Mouse (Mus musculus) MEL-GATA-1-ER (cell line): ENCODE results near the gene Fermt2.

ENCODE experiments used
- DNase-seq: peaks from one replicate; pipeline ENCODE4 v3.0.0-alpha.2; 2012; ENCODE audit warnings: low read depth; ENCODE audit errors: extremely low read depth

Fermt2 gene

DNA sequence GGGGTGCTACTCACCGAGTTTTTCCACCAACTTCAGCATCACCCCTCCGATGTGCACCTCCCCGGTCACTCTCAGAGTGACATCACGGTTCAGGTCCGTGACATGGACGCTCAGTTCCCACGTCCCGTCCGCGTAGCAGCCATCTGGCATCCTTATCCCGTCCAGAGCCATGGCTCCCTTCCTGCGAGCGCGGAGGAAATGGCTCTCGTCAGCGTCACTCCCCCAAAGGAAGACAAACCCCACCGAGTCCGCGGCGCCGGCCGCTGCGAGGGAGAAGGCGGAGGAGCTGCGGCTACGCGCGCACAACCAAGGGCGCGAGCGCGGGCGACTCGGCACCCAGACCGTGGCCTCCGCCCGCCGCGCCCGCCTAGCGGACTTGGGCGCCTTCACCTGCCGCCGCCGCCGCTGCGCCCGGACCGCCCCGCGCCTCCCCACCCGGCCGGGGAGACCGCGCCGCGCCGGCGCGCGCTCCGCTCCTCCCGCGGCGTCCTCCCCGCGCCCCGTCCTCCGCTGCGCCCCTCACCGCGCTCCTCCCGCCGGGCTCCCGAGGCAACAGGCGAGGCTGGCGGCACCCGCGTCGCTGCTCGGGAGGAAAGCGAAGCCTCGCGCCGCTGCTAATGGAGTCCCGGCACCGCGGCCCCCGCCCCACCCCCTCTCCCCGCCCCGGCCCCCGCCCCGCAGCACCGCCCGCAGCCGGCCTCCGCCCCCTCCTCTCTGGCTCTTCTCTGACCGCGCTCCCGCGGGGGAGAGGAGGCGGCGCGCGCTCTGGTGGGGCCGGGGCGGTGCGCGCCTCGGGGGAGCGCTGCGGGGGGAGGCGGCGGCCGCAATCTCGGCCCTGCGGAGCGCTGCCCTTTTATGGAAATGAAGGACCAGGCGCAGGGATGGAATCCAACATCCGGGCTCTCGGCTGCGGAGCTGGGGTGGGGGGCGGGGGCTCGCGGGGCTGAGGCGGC lies at the start of gene Fermt2:
Gene Fermt2, minus strand, starts transcription at position 708 of the 953 bp plus-strand sequence.
- DNase-seq = no peak

DNA sequence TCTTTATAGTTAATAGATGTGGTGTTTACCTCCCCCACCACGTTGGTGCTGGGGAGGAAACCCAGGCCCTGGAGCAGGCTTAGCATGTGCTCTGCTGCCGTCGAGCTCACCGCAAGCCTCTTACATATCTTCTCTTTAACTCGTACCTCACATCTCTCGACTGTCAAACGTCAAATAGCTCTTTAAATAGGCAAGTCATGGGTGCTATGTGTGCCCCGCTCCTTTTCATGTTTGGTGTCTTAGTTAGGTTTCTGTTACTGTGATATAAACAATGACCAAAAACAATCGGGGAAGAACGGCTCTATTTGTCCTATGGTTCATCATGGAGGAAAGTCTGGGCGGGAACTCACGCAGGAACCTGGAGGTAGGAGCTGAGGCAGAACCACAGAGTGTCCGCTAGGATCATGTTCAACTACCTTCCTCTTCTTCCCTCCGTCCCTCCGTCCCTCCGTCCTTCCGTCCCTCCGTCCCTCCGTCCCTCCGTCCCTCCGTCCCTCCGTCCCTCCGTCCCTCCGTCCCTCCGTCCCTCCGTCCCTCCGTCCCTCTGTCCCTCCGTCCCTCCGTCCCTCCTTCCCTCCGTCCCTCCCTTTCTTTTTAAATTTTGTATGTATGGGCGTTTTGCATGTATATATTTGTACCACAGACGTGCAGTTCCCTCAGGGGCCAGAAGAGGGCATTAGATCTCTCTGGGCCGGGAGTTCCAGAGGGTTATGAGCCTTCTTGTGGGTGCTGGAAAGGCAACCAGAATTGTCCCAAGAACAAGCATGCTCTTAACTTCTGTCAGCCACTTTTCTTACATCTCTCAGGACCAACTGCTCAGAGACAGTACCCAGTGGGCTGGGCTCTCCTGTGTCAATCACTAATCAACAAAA lies 36.4 kb upstream of the Fermt2 start:
- DNase-seq = peak; percentile 49

DNA sequence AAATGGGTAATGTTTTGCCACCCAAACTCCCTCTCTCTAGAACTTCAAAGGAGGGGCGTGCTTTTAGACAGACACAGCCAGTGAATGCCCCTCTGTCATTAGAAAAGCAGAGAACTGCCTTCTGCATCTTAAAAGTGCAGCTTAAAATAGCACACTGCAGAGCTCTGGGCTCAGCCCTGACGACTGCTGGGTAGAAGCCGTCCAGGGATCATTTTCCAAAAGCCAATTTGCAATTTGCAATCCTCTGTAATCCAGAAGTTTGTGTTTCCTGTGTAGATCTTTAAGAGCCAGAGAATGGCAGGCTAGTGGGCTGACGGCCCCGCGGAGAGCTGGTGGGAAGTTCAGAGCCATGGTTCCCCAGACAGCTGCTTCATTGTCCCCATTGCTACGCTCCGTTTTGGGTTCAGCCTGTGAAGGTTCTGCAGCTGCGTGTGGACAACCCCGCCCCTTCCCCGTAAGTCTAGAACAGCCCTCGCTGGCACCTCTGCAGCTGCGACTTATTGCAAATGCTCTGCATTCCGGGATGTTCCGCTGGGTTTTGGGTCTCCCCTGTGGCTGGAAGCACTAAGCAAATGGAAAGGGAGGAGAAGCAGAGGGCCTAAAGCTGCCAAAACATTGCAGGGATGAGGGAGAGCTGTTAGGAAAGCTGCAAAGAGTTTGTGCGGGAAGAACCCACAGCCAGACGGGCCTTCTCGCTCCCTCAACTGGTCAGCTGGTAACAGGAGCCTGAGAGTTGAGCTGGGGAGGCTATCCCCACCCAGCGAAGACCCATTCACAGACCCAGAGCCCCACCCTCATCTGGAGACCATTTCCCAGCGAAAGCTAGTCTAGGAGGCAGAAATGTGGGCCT lies 35.5 kb upstream of the Fermt2 start:
- DNase-seq = no peak

DNA sequence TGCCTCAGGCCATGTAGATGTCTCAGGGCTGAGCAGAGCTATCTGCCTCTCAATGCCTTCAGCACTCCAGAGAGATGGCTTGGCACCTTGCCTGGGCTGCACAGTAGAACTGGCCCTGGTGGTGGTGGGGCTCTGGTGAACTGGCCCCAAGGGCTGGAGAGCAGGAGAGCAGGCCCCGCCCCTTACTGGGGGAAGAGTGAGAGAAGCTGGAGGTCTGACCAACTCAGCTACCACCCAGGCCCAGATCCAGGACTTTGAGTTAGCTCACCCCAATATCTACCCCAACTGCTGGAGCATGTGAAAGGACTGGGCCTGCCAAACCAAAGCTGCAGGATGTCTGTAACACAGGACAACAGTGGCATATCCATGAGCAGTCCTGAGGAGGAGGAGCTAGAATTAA lies 33.7 kb upstream of the Fermt2 start:
- DNase-seq = no peak

- no peak for DNase-seq
These were observed 31.8 kb upstream of the Fermt2 start for GRCm38 (mm10) chr14:45561681-45562080.

- no peak for DNase-seq
These were observed 29.1 kb upstream of the Fermt2 start for GRCm38 (mm10) chr14:45559018-45559417.

GRCm38 (mm10) chr14:45554336-45554735 lies 24.4 kb upstream of the Fermt2 start:
- DNase-seq = no peak

- DNase-seq = no peak
These were observed 23.9 kb upstream of the Fermt2 start for GRCm38 (mm10) chr14:45553854-45554253.

DNA sequence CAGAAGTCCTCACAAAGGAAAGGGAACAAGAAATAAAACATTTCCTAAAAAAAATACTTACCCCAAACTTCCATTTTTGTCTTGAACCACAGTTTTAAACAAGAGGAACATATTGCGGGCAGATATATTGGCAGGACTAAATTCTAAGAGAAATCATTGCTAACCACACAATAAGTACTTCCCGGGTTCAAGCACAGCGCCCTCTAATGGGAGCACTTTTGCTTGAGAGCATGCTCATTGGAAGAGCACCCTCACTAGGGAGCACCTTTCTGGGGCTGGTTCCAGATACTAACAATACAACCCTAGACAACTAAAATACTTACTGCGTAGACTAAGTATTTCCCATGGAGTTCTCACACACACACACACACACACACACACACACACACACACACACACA lies 22.5 kb upstream of the Fermt2 start:
- DNase-seq = no peak

GRCm38 (mm10) chr14:45551121-45551768 lies 21.3 kb upstream of the Fermt2 start:
- DNase-seq = peak; percentile 13

GRCm38 (mm10) chr14:45550010-45550647 lies 20.2 kb upstream of the Fermt2 start:
- no peak for DNase-seq

DNA sequence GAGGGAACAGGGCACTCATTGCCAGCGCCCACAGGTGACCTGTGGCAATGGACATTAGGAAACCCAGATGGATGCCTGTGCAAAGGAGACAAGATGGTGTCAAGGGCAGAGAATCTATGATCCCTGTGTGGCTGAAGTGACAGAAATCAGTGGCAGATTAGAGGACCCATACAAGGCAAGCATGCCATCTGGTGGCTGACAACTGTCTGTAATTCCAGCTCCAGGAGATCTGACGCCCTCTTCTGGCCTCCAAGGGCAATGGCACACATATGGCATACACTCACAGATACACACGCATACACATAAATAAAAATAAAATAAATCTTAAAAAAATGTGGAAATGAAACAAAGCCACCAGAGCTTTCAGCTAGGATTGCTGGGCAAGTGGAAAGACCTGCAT lies 18.2 kb upstream of the Fermt2 start:
- no peak for DNase-seq

DNA sequence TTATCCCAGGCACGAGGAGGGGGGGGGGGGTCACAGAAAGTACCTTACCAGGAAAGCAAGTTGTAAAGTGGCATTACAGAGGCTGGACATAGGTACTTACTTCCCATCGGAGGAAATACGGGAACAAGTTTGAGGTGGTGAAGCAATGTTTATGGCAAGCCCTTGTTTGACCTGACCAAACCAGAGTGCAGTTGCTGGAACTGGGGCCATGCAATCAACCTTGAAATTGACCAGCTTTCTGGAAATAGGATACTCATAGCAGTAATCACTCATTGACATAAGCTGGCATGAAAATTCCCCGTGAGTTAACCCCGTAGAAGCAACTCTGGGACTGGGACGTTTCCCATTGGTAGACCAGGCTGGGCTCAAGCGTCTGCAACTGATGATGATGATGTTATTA lies 15.0 kb upstream of the Fermt2 start:
- no peak for DNase-seq

DNA sequence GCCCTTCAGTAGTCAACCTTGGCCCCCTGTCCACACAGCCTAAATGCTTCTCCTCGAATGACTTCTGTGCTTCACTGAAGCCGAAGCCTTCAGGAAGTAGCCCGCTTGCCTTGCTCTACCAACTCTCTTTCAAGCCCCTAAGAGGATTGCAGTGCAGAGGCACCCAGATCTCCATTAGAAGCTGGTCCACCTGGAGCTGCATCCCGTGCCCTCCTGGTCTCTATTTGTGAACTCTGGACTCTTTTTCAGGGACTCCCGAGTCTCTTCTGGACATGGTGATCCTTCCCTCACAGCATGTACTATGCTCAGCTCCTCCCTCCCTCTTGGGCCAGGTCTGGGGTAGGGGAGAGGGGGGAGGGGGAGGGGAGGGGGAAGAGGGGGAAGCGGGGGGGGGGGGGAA lies 14.1 kb upstream of the Fermt2 start:
- DNase-seq = no peak

DNA sequence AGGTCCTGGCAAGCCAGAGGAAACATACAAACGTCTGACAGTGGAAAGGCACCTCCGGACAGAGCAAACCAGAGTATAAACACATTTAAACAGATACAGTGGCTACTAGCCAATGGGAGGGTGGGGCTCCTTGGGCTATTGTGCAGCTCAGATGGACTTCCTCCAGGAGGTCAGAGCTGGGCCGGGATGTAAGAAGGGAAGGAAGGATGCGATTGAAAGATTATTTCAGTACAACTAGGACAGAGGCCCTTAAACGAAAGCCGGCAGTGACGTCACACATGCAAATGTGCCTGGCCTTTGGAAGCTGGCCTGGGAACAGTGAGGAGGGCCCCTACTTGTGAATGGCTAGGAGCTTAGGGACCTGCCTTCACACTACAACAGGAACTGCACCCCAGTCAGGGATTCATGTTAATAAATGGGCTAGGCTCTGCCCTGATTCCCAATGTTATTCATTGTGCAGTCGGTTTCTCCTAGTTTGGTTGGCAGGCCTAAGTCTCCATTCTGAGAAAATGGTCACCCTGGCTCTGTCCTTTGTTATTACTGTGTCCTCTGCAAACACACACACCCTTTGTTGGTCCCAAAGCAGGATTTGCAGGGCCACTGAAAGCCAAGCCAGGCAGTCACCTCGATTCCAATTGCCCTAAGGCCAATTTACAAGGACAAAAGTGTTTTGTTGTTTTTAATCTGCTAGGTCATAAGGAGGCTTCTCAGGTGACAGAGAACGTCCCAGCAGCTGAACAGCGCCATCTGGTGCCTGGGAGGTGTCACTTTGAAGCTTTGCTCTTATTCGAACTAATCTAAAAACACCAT lies 9.9 kb upstream of the Fermt2 start:
- peak; percentile 20 for DNase-seq

GRCm38 (mm10) chr14:45530364-45531345 lies 737 bp upstream of the Fermt2 start:
- DNase-seq = no peak

DNA sequence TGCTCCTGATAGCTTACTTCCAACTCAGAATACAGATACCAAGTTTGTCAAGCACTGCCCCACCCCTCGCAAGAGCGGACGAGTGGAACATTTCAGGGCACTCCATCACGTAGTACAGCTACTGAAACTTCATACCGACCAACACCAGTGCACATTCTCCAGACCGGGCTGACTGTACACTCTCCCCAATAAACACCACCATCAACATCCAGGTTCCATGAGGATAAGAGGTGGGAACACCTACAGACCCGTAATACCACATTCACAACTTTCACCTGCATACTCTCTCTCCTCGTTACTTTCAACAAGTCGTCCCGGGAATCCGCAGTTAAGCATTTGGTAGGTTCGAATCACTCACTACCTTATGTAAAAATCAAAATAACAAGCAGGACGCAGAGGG lies 1.1 kb downstream of the Fermt2 start:
- no peak for DNase-seq

DNA sequence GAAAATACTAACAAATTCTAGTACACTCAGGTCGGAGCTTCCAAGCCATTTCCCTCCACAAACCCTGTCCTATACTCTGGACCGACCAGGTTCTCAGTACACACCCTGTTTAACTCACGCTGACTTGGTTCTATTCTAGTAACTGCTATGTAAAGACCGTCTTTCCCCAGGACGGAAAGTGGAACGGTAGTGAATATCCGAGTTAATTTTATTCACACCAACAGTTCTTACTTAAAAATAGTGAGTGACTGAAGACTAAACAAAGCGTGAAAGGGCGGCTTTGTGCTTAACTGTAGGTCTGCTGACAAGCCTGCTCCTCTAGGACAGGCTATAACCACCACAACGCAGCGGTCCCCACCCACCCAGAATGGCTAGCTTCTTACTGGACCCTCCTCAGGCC lies 14.1 kb downstream of the Fermt2 start:
- no peak for DNase-seq
